In the genomic region with DNA sequence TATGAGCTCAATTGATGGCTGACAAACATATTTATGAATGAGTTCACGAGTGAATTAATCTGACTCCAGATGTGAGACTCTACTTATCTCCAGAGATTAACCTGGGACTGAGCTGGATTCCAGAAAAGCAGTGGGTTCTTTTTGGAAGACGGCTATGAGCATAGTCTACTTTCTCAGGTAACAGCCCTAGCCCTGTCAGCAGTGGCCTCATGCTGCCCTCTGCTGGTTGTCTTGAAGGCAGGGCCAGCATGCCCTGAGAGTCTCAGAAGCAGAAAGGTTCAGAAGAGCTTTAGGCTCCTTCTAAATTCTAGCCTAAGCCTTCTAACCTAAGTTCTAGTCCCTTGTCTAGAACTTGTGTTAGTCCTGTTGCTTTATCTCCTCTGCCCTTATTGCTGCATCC, we compare ENCODE assay signal across 7 mouse cellular contexts. TPM values are rescaled to one million over a fixed set of nuclear protein-coding genes. Genes with fewer than 3 reads are reported as not detected.
DNase-seq lines count a peak whose midpoint lies in the region; ATAC-seq lines count a peak whose summit lies in the region.

No protein-coding gene starts in this region.

- H3K27ac ChIP-seq in kidney, embryonic 14.5 days (ENCODE audit: low read depth, low read length) = no peak overlapping the region
- H3K27ac ChIP-seq in lung, embryonic 16.5 days (ENCODE audit: low read length) = no peak overlapping the region

- no peak overlapping the region for H3K9ac ChIP-seq in kidney, embryonic 14.5 days (ENCODE audit: low read depth, low read length)
- no peak overlapping the region for H3K9ac ChIP-seq in lung, embryonic 16.5 days (ENCODE audit: low read length)

- no peaks in the 10 kb centered on the region for H3K36me3 ChIP-seq in kidney, embryonic 14.5 days (ENCODE audit: control insufficient read depth, insufficient read depth, low read length)
- H3K36me3 ChIP-seq in lung, embryonic 16.5 days (ENCODE audit: control insufficient read depth, insufficient read depth, low read length) = no peaks in the 10 kb centered on the region

- DNase-seq in kidney, adult 18-20 months = peak; percentile 57
- DNase-seq in ZHBTc4 (ENCODE audit: low read depth, low spot score) = peak; percentile 60
- DNase-seq in embryo, embryonic 10 days (ENCODE audit: low spot score) = peak; percentile 66
- DNase-seq in kidney, postnatal 10 days = peak; percentile 65
- DNase-seq in telencephalon, adult 2 months (ENCODE audit: low read depth, low spot score) = peak; percentile 5

- WGBS in kidney, embryonic 14.5 days = 14% methylated on average over 2 of the region's 2 CpGs
- 7% methylated on average over 2 of the region's 2 CpGs for WGBS in lung, embryonic 16.5 days

- no peak for ATAC-seq in kidney, embryonic 14.5 days (ENCODE audit: low FRiP score, low TSS enrichment)
- ATAC-seq in lung, embryonic 16.5 days (ENCODE audit: low read depth) = peak; percentile 75

- H3K9me3 ChIP-seq in kidney, embryonic 14.5 days (ENCODE audit: control insufficient read depth, low read length) = no peaks in the 10 kb centered on the region
- no peaks in the 10 kb centered on the region for H3K9me3 ChIP-seq in lung, embryonic 16.5 days (ENCODE audit: control insufficient read depth, low read length)

- H3K4me1 ChIP-seq in kidney, embryonic 14.5 days (ENCODE audit: control insufficient read depth, insufficient read depth, low read length) = no peaks in the 10 kb centered on the region
- H3K4me1 ChIP-seq in lung, embryonic 16.5 days (replicated peaks; ENCODE audit: control insufficient read depth, insufficient read depth, low read length) = peaks cover 2% of the 10 kb centered on the region; the same call in 1 of the 2 replicates

- H3K27me3 ChIP-seq in kidney, embryonic 14.5 days (ENCODE audit: control insufficient read depth, insufficient read depth, low read length) = no peaks in the 10 kb centered on the region
- H3K27me3 ChIP-seq in lung, embryonic 16.5 days (ENCODE audit: control insufficient read depth, insufficient read depth, low read depth, low read length) = no peaks in the 10 kb centered on the region

- no peak overlapping the region for H3K4me3 ChIP-seq in kidney, embryonic 14.5 days (ENCODE audit: low read length)
- no peak overlapping the region for H3K4me3 ChIP-seq in lung, embryonic 16.5 days (ENCODE audit: low read length)

- H3K4me2 ChIP-seq in kidney, embryonic 14.5 days (replicated peaks; ENCODE audit: low read depth, low read length) = no peak overlapping the region
- H3K4me2 ChIP-seq in lung, embryonic 16.5 days (ENCODE audit: low read depth, low read length) = no peak overlapping the region

RNA-seq across cellular contexts. Expression of gene Mbl1, which starts 11.4 kb away (rescaled TPM):
- not detected in 2 replicates for polyA plus RNA-seq in kidney, embryonic 14.5 days (2014; fragmentation: Nextera tagmentation; extraction: Ambion mirVana)
- polyA plus RNA-seq in lung, embryonic 16.5 days (2015; fragmentation: Nextera tagmentation; extraction: Ambion mirVana) = 0.31 and 0.39 TPM in 2 replicates

RNA-seq across cellular contexts. Expression of gene Sftpd, which starts 22.3 kb away (rescaled TPM):
- polyA plus RNA-seq in kidney, embryonic 14.5 days (2014; fragmentation: Nextera tagmentation; extraction: Ambion mirVana) = not detected in 2 replicates
- 3.3 and 6.7 TPM in 2 replicates for polyA plus RNA-seq in lung, embryonic 16.5 days (2015; fragmentation: Nextera tagmentation; extraction: Ambion mirVana)

RNA-seq across cellular contexts. Expression of gene Sftpa1, which starts 31.1 kb away (rescaled TPM):
- not detected in 2 replicates for polyA plus RNA-seq in kidney, embryonic 14.5 days (2014; fragmentation: Nextera tagmentation; extraction: Ambion mirVana)
- polyA plus RNA-seq in lung, embryonic 16.5 days (2015; fragmentation: Nextera tagmentation; extraction: Ambion mirVana) = 225 and 310 TPM in 2 replicates

RNA-seq across cellular contexts. Expression of gene Mat1a, which starts 57.8 kb away (rescaled TPM):
- polyA plus RNA-seq in kidney, embryonic 14.5 days (2014; fragmentation: Nextera tagmentation; extraction: Ambion mirVana) = not detected in 2 replicates
- polyA plus RNA-seq in lung, embryonic 16.5 days (2015; fragmentation: Nextera tagmentation; extraction: Ambion mirVana) = 6.7 and 9.5 TPM in 2 replicates

Comparison
In these comparisons a context has a peak if more than half of its experiments do, and no peak if none do; other contexts are left out.
1. DNase-seq: peak in every context shown above with its lines; median percentile 66 in embryo, embryonic 10 days; 65 in kidney, postnatal 10 days; 60 in ZHBTc4; 57 in kidney, adult 18-20 months; 5 in telencephalon, adult 2 months.
2. RNA of gene Sftpa1, which starts 31.1 kb away (polyA plus RNA-seq): 225 to 310 TPM in lung, embryonic 16.5 days; not detected in kidney, embryonic 14.5 days; every median in the first group is over 100 times any median in the second.